Mouse (Mus musculus) bone marrow, adult 2 months (tissue): ENCODE measurements at regions not wholly inside any gene's neighbourhood (a gene's known extent, or its start where the extent isn't known, plus 50 kb on each side); places are given as distances from the start of the nearest gene placed in this dataset.

ENCODE experiments used
- CTCF ChIP-seq: fragments of 200-500 bp; IDR thresholded peaks from 2 replicates; pipeline ENCODE4 v1.5.1; 2011; ENCODE audit warnings: low read length, control low read depth; ENCODE audit not compliant: control insufficient read depth, insufficient read depth
- POLR2A ChIP-seq: fragments of 200-500 bp; IDR thresholded peaks from 2 replicates; pipeline ENCODE4 v1.6.1; 2011; ENCODE audit warnings: low read depth, mild to moderate bottlenecking, control low read depth, low read length, borderline replicate concordance; ENCODE audit not compliant: control insufficient read depth

GRCm38 (mm10) chr13:15845806-15846205 lies 165.8 kb upstream of the Inhba start:
- TF ChIP-seq CTCF (no peak), POLR2A (no peak)
